In the genomic region with DNA sequence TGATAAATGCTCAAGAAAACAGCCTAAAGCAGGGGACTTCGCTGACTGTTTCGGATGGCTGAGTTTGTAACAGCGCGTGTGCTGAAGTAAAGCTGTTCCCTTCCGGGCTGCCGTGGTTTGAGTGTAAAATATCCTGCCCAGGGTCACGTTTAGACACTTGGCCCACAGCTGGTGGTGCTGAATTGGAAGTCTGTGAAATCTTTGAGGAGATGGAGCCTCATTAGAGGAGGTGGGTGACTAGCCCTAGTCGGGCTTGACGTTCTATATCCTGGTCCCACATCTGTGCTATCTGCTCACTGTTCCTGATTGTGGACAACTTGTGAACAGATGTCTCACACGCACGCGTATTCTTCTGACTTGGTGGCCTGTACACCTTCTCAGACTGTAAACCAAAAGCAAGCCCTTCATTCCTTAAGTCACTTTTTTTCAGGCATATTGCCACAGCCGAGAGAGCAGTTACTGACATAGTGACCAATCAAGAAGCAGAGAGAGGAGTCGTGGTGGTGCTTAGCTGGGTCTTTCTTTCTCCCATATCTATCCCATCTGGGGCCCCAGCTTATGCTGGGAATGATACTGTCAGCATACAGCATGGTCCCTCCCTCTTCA, we compare ENCODE assay signal across 23 mouse cellular contexts.
DNase-seq lines count a peak whose midpoint lies in the region; ATAC-seq and TF ChIP-seq lines count a peak whose summit lies in the region.
"Had no signal": no experiment of that assay in that cellular context is flagged by ENCODE, and none has a peak within 500 bp of the region (broad histone marks: within the 10 kb centered on the region; RNA-seq: fewer than 3 reads in every experiment).

No protein-coding gene starts in this region.

- TF ChIP-seq CTCF in kidney, postnatal 0 days (IDR thresholded peaks at IDR 0.05; ENCODE audit: low read depth), result no peak
- TF ChIP-seq CTCF in kidney, adult 2 months (conservative IDR thresholded peaks at IDR 0.05; ENCODE audit: insufficient read depth, insufficient read length, low read depth, low read length), result no peak

- H3K36me3 ChIP-seq in kidney, embryonic 14.5 days (ENCODE audit: control insufficient read depth, insufficient read depth, low read length), result no peaks in the 10 kb centered on the region
- H3K36me3 ChIP-seq in kidney, postnatal 0 days (ENCODE audit: insufficient read depth, low read length), result no peaks in the 10 kb centered on the region
- H3K36me3 ChIP-seq in kidney, adult 2 months (ENCODE audit: control insufficient read depth, insufficient read depth, low read length), result no peaks in the 10 kb centered on the region
- H3K36me3 ChIP-seq: embryonic facial prominence, embryonic 12.5 days; embryonic facial prominence, embryonic 15.5 days; hindbrain, embryonic 10.5 days; hindbrain, embryonic 13.5 days had no signal

- H3K9me3 ChIP-seq in kidney, embryonic 14.5 days (ENCODE audit: control insufficient read depth, low read length), result no peaks in the 10 kb centered on the region
- H3K9me3 ChIP-seq in kidney, postnatal 0 days (replicated peaks; ENCODE audit: low read length), result no peaks in the 10 kb centered on the region
- H3K9me3 ChIP-seq: embryonic facial prominence, embryonic 12.5 days; embryonic facial prominence, embryonic 15.5 days; hindbrain, embryonic 10.5 days had no signal

- H3K4me2 ChIP-seq in kidney, embryonic 14.5 days (replicated peaks; ENCODE audit: low read depth, low read length), result no peak overlapping the region; the same call in 1 of the 2 replicates
- no peak overlapping the region for H3K4me2 ChIP-seq in kidney, postnatal 0 days (ENCODE audit: low read length)
- H3K4me2 ChIP-seq: embryonic facial prominence, embryonic 12.5 days; embryonic facial prominence, embryonic 15.5 days; heart, embryonic 11.5 days; hindbrain, embryonic 13.5 days had no signal

- intact Hi-C loops in heart, postnatal 36 days (cut with DNase I), result no loop called here

- no peak overlapping the region for H3K27ac ChIP-seq in kidney, embryonic 14.5 days (ENCODE audit: low read depth, low read length)
- H3K27ac ChIP-seq in kidney, postnatal 0 days, result no peak overlapping the region
- no peak overlapping the region for H3K27ac ChIP-seq in kidney, adult 2 months (ENCODE audit: insufficient read depth, low read depth, low read length)
- H3K27ac ChIP-seq: embryonic facial prominence, embryonic 12.5 days; embryonic facial prominence, embryonic 15.5 days; gastrocnemius, adult 2 months; hindbrain, embryonic 10.5 days; hindbrain, embryonic 13.5 days had no signal

- DNase-seq in kidney, postnatal 14 days, result no peak
- peak; percentile 19 for DNase-seq in kidney, postnatal 0 days (ENCODE audit: low spot score)
- no peak for DNase-seq in kidney, adult 2 months
- DNase-seq in ES-CJ7 (ENCODE audit: low read depth, low spot score) (peak; percentile 32), ZHBTc4 (ENCODE audit: low read depth, low spot score) (peak; percentile 59)
- DNase-seq in heart, postnatal 36 days, result no peak
- DNase-seq: adrenal gland, postnatal 10 days; adrenal gland, postnatal 36 days; cerebellum, adult 18-20 months; cerebellum, adult 9-10 months; cerebellum, postnatal 14 days; forebrain, postnatal 0 days; gastrocnemius, adult 2 months; gastrocnemius, postnatal 14 days; heart, adult 11 months had no signal

- H3K4me1 ChIP-seq in kidney, embryonic 14.5 days (ENCODE audit: control insufficient read depth, insufficient read depth, low read length), result 0 out of 2 replicates have a peak, but pooled peaks cover 6% of the 10 kb centered on the region
- 0 out of 2 replicates have a peak, but pooled peaks cover 4% of the 10 kb centered on the region for H3K4me1 ChIP-seq in kidney, postnatal 0 days (replicated peaks; ENCODE audit: insufficient read depth, low read length)
- no peaks in the 10 kb centered on the region for H3K4me1 ChIP-seq in kidney, adult 2 months (ENCODE audit: control insufficient read depth, insufficient read depth, low read length)
- H3K4me1 ChIP-seq: embryonic facial prominence, embryonic 12.5 days; embryonic facial prominence, embryonic 15.5 days; hindbrain, embryonic 10.5 days; hindbrain, embryonic 13.5 days had no signal

- TF ChIP-seq POLR2A in kidney, adult 2 months (IDR thresholded peaks at IDR 0.05; ENCODE audit: low read depth, low read length), result no peak

- H3K27me3 ChIP-seq in kidney, embryonic 14.5 days (ENCODE audit: control insufficient read depth, insufficient read depth, low read length), result no peaks in the 10 kb centered on the region
- no peaks in the 10 kb centered on the region for H3K27me3 ChIP-seq in kidney, postnatal 0 days (ENCODE audit: insufficient read depth, low read length)
- H3K27me3 ChIP-seq in kidney, adult 2 months (replicated peaks; ENCODE audit: control insufficient read depth, insufficient read depth, low read length), result no peaks in the 10 kb centered on the region
- H3K27me3 ChIP-seq: embryonic facial prominence, embryonic 12.5 days; embryonic facial prominence, embryonic 15.5 days; hindbrain, embryonic 13.5 days had no signal

- no peak overlapping the region for H3K9ac ChIP-seq in kidney, embryonic 14.5 days (ENCODE audit: low read depth, low read length)
- no peak overlapping the region for H3K9ac ChIP-seq in kidney, postnatal 0 days (ENCODE audit: low read depth, low read length)
- H3K9ac ChIP-seq: embryonic facial prominence, embryonic 12.5 days; embryonic facial prominence, embryonic 15.5 days; forebrain, postnatal 0 days; hindbrain, embryonic 13.5 days had no signal

- 47% methylated on average over 14 of the region's 14 CpGs for WGBS in kidney, embryonic 14.5 days
- WGBS in kidney, postnatal 0 days, result 48% methylated on average over 14 of the region's 14 CpGs
- 45% methylated on average over 14 of the region's 14 CpGs for WGBS in kidney, adult 2 months

- no peak overlapping the region for H3K4me3 ChIP-seq in kidney, embryonic 14.5 days (ENCODE audit: low read length)
- H3K4me3 ChIP-seq in kidney, postnatal 0 days (replicated peaks; ENCODE audit: low read depth, low read length), result no peak overlapping the region
- H3K4me3 ChIP-seq in kidney, adult 2 months (ENCODE audit: insufficient read depth, low read depth, low read length), result no peak overlapping the region
- H3K4me3 ChIP-seq: embryonic facial prominence, embryonic 12.5 days; embryonic facial prominence, embryonic 15.5 days; gastrocnemius, adult 2 months; hindbrain, embryonic 10.5 days; hindbrain, embryonic 13.5 days had no signal

- ATAC-seq in kidney, embryonic 14.5 days (ENCODE audit: low FRiP score, low TSS enrichment), result peak; percentile 24; the same call in 1 of the 2 replicates
- ATAC-seq in kidney, postnatal 0 days (replicated peaks; ENCODE audit: low FRiP score, low read depth), result no peak
- ATAC-seq: forebrain, embryonic 14.5 days; forebrain, postnatal 0 days; hindbrain, embryonic 16.5 days had no signal

Comparison
In these comparisons a context has a peak if more than half of its experiments do, and no peak if none do; other contexts are left out.
1. DNase-seq: peak in kidney, postnatal 0 days (single experiment), ES-CJ7 (single experiment) and ZHBTc4 (single experiment); none in kidney, postnatal 14 days (single experiment), kidney, adult 2 months (single experiment) and heart, postnatal 36 days (0 of 2).